Mouse (Mus musculus): Measurements from ENCODE around the gene Pip5kl1.

DNA sequence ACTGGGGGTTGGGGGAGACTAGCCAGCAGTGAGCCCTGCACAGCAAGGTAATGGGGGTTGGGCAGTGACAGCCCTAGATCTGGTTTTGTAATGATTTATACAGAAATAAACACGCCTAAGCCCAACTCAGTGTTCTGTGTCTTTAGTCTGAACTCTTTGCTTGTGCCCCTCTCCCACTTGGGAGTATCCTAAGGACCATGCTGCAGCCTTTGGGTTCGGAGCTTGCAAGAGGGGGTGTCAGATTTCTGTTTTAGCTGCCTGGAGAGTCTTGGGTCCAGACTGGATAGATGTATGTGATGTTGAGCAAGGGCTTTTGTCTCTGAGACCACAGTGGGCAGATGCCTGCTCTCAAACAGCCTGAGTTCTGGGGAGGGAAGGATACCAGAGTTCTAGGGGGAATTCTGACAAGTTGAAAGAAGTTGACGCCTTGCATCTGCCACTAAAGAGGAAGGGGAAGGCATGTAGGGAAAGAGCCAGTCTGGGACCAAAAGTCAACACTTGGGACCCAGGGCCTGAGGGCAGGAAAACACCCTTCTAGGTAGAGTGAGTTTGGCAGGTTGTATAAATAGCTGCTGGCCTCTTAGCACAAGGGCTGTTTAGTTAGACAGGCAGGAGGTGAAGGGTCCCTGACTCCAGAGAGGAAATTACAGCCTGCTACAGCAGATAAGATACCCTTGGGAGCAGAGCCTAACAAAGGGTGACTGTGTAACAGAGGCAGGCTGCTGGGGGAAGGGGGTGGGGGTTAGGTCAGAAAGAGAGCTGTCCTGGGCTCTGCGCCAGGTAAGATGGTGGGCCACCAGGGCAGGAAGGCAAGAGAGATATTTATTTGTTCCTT, 46.3 kb downstream of the Pip5kl1 start:
- TF ChIP-seq POLR2A (IDR thresholded peaks at IDR 0.05; ENCODE audit: low read depth, low read length): no peak
- TF ChIP-seq CTCF (IDR thresholded peaks at IDR 0.05; ENCODE audit: borderline replicate concordance, insufficient read depth, low read length): no peak

Measured in embryonic fibroblast, embryonic 13.5 days (primary cell).